Mouse (Mus musculus) cerebellum, adult 2 months (tissue): Measurements from ENCODE around the gene Fbp1.
A peak's percentile ranks its signal among the peaks of the same experiment; 100 is the strongest.

Experiments
- CTCF ChIP-seq: fragments of 200-500 bp; IDR thresholded peaks from 2 replicates; pipeline ENCODE4 v1.5.1; 2011; ENCODE audit warnings: low read depth, mild to moderate bottlenecking, control low read depth, low read length, moderate library complexity, borderline replicate concordance; ENCODE audit not compliant: insufficient read depth
- POLR2A ChIP-seq: fragments of 200-500 bp; IDR thresholded peaks from 2 replicates; pipeline ENCODE4 v1.6.1; 2011; ENCODE audit warnings: low read length, control low read depth, borderline replicate concordance; ENCODE audit not compliant: insufficient read depth

DNA sequence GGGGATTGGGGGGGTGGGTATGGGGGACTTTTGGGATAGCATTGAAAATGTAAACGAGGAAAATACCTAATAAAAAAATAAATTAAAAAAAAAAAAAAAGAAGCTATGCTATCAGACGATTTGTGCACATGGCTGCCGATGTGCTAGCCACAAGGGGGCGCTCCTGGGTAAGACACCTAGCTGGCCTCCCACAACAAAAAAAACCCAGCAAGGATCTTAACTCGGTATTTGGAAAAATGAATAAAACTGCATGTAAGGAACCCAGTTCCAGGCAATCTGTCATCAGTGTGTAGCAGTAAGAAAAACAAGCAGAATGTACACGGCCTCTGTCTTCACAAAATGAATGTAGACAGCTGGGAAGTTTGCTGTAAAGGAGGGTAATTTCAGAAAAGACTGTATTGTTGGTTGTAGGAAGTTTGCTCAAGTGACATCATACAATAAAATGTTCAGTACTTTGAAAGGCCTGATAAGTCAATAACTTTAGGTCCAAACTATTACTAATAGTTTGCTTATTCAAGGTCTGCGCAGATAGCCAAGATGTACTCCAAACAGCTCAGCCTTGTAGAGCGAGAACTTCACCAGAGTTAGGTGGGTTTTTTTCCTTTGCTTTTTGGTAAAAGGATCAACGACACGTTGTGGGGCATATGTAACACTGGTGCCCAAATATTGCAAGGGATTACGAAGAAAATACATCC, 31.7 kb upstream of the Fbp1 start:
- TF ChIP-seq POLR2A, result no peak
- TF ChIP-seq CTCF, result peak; percentile 78
